Mouse (Mus musculus): Measurements from ENCODE around the gene Tshr. TPM values are rescaled to one million over a fixed set of nuclear protein-coding genes. Genes with fewer than 3 reads are reported as not detected.

Tshr gene
- polyA plus RNA-seq, 1 experiment from 2014 or later, result 0.98 TPM

Other genes with a start within 250 kb of the Tshr start
- 5.5 and 7.3 TPM in 2 replicates for gene Cep128, start 154 bp upstream of the Tshr start, polyA plus RNA-seq (2014; fragmentation: Nextera tagmentation; extraction: Ambion mirVana)
- 50.7 and 50.8 TPM in 2 replicates for gene Gtf2a1, start 205.9 kb downstream of the Tshr start, polyA plus RNA-seq (2014; fragmentation: Nextera tagmentation; extraction: Ambion mirVana)